Mouse (Mus musculus) hindbrain, postnatal 0 days (tissue): ENCODE data around the gene Pdxk. TPM values are rescaled to one million over a fixed set of nuclear protein-coding genes. Genes with fewer than 3 reads are reported as not detected.

Experiments
- ATAC-seq: fragments of 200-750 bp; cut with Nextera tagmentation; 2 replicates; pipeline ENCODE4 v1.8.0; 2017; ENCODE audit warnings: mild to moderate bottlenecking, moderate TSS enrichment, moderate library complexity
- DNase-seq: peaks from one replicate; pipeline ENCODE4 v3.0.0-alpha.2; 2015; ENCODE audit warnings: low spot score
- H3K27ac ChIP-seq: fragments of 300-500 bp; sonication (generic); 2 replicates; pipeline ENCODE4 v1.5.1; 2014; ENCODE audit warnings: mild to moderate bottlenecking
- H3K27me3 ChIP-seq: fragments of 300-500 bp; sonication (generic); 2 replicates; pipeline ENCODE4 v1.6.1; 2014; ENCODE audit warnings: low read length, mixed read lengths; ENCODE audit not compliant: insufficient read depth
- H3K36me3 ChIP-seq: fragments of 300-500 bp; sonication (generic); 2 replicates; pipeline ENCODE4 v1.6.1; 2014; ENCODE audit warnings: low read length, mixed read lengths; ENCODE audit not compliant: insufficient read depth
- H3K4me1 ChIP-seq: fragments of 300-500 bp; sonication (generic); 2 replicates; pipeline ENCODE4 v1.6.1; 2014; ENCODE audit warnings: antibody characterized with exemption, low read length, mixed read lengths; ENCODE audit not compliant: insufficient read depth
- H3K4me2 ChIP-seq: fragments of 300-500 bp; sonication (generic); 2 replicates; pipeline ENCODE4 v1.6.1; 2014; ENCODE audit warnings: low read depth, mild to moderate bottlenecking, low read length, moderate library complexity, mixed read lengths
- H3K4me3 ChIP-seq: fragments of 300-500 bp; sonication (generic); 2 replicates; pipeline ENCODE4 v1.5.1; 2014; ENCODE audit warnings: low read length
- H3K9ac ChIP-seq: fragments of 300-500 bp; sonication (generic); replicated peaks from 2 replicates; pipeline ENCODE4 v1.6.1; 2014; ENCODE audit warnings: mild to moderate bottlenecking, low read length, moderate library complexity, mixed read lengths
- H3K9me3 ChIP-seq: fragments of 300-500 bp; sonication (generic); 2 replicates; pipeline ENCODE4 v1.6.1; 2016; ENCODE audit warnings: low read length, mixed read lengths
- CTCF ChIP-seq: IDR thresholded peaks from 2 replicates; pipeline ENCODE4 v1.5.1; 2016; ENCODE audit warnings: antibody characterized with exemption, control low read depth, low read depth
- WGBS: fragments of 180-500 bp; shearing (Covaris S2); extraction: QIAGEN DNeasy Blood & Tissue Kit; methylation state at CpG from one replicate; pipeline ENCODE4 v1.1.7; 2014; 5-methylcytosine and 5-hydroxymethylcytosine counted together
- microRNA-seq, 2 experiments: library from miRNA; unstranded; fragments of <30 nt; microRNA quantifications; one replicate each; pipeline ENCODE4; 2016
- polyA plus RNA-seq: library from polyadenylated mRNA; unstranded; fragments of >200 nt; fragmentation: Nextera tagmentation; extraction: Ambion mirVana; gene quantifications from 2 replicates; pipeline ENCODE4 v1.2.1, GENCODE M21; 2015
- total RNA-seq: library from RNA; depleted of rRNA; stranded (reverse); fragments of >200 nt; gene quantifications from 2 replicates; pipeline ENCODE4 v1.2.3, GENCODE M21; 2014; rRNA removed

Pdxk gene
- total and polyA plus RNA-seq, 2 experiments from 2014 or later: 45.8 to 63.1 TPM

GRCm38 (mm10) chr10:78390982-78391470 lies 73.7 kb downstream of the Pdxk start:
- Histone ChIP-seq H3K27ac (no peak overlapping the region), H3K4me3 (no peak overlapping the region), H3K9ac (no peak overlapping the region), H3K27me3 (peaks cover 5% of the 10 kb centered on the region; the same call in 1 of the 2 replicates), H3K4me1 (peaks cover 6% of the 10 kb centered on the region; the same call in 1 of the 2 replicates), H3K9me3 (no peaks in the 10 kb centered on the region), H3K4me2 (no peak overlapping the region), H3K36me3 (no peaks in the 10 kb centered on the region)
- DNase-seq (no peak), ATAC-seq (no peak)
- no peak; the same call in 1 of the 2 replicates for TF ChIP-seq CTCF
- 17% methylated on average over 4 of the region's 4 CpGs for WGBS

- no peak for TF ChIP-seq CTCF
- Histone ChIP-seq H3K9ac (no peak overlapping the region), H3K27ac (peak overlapping the region; percentile 59; the same call in 1 of the 2 replicates), H3K4me2 (no peak overlapping the region; the same call in 1 of the 2 replicates), H3K9me3 (no peaks in the 10 kb centered on the region), H3K4me1 (no peaks in the 10 kb centered on the region), H3K27me3 (peaks cover 5% of the 10 kb centered on the region; the same call in 1 of the 2 replicates), H3K36me3 (no peaks in the 10 kb centered on the region), H3K4me3 (no peak overlapping the region)
- ATAC-seq: peak; percentile 73
- 57% methylated on average over 20 of the region's 20 CpGs for WGBS
- peak; percentile 53 for DNase-seq
These were observed 76.4 kb downstream of the Pdxk start for GRCm38 (mm10) chr10:78388216-78388980.

Small RNA genes within 50 kb of the gene (microRNA-seq; reads per million reads assigned to microRNA genes)
- gene Mir6410: 0 reads per million in 2 experiments
- 1.1 to 1.2 reads per million in 2 experiments for gene Mir6907
- gene Mir6908: 0.35 to 1.1 reads per million in 2 experiments

Other genes with a start within 250 kb of the Pdxk start
- gene Trappc10, start 220.3 kb downstream of the Pdxk start, total RNA-seq: 87.2 and 96.9 TPM in 2 replicates
- 40.3 and 42.2 TPM in 2 replicates for gene Trappc10, start 220.3 kb downstream of the Pdxk start, polyA plus RNA-seq
- 123 and 158 TPM in 2 replicates for gene Agpat3, start 112.5 kb downstream of the Pdxk start, total RNA-seq
- 115 and 117 TPM in 2 replicates for gene Agpat3, start 112.5 kb downstream of the Pdxk start, polyA plus RNA-seq
- 176 and 179 TPM in 2 replicates for gene Rrp1, start 51.9 kb downstream of the Pdxk start, total RNA-seq
- gene Rrp1, start 51.9 kb downstream of the Pdxk start, polyA plus RNA-seq: 429 and 435 TPM in 2 replicates
- 80.6 and 84.4 TPM in 2 replicates for gene Cstb, start 39.3 kb downstream of the Pdxk start, total RNA-seq
- gene Cstb, start 39.3 kb downstream of the Pdxk start, polyA plus RNA-seq: 147 and 148 TPM in 2 replicates
- not detected in 2 replicates for gene Olfr1358, start 52.5 kb upstream of the Pdxk start, total RNA-seq
- gene Olfr1358, start 52.5 kb upstream of the Pdxk start, polyA plus RNA-seq: not detected in 2 replicates
- gene Ilvbl, start 109.4 kb upstream of the Pdxk start, total RNA-seq: 59.1 and 66.2 TPM in 2 replicates
- 83.6 and 86.4 TPM in 2 replicates for gene Ilvbl, start 109.4 kb upstream of the Pdxk start, polyA plus RNA-seq
- gene Syde1, start 127.0 kb upstream of the Pdxk start, total RNA-seq: 5.6 and 7.2 TPM in 2 replicates
- gene Syde1, start 127.0 kb upstream of the Pdxk start, polyA plus RNA-seq: 3.5 and 3.6 TPM in 2 replicates
- not detected in 2 replicates for gene Olfr1357, start 153.1 kb upstream of the Pdxk start, total RNA-seq
- not detected in 2 replicates for gene Olfr1357, start 153.1 kb upstream of the Pdxk start, polyA plus RNA-seq